Mouse (Mus musculus) CH12.LX (cell line): Measurements from ENCODE around the gene Vmn2r124.
"Not testable (repeated sequence)": the region's sequence is repeated elsewhere in the genome, so short reads cannot be mapped to it uniquely, and the experiment has no call there.

Source experiments
- BHLHE40 ChIP-seq: IDR thresholded peaks from 2 replicates; pipeline ENCODE4 v1.6.1; 2011; ENCODE audit warnings: mild to moderate bottlenecking, low read depth, low read length, improper control_type of control experiment
- CTCF ChIP-seq, 2 experiments: IDR thresholded peaks in 1 of 2; conservative IDR thresholded peaks in 1 of 2; 2 replicates each; pipeline ENCODE4 v1.5.1; 2011 to 2012; ENCODE audit warnings: low read depth in 2 of 2, low read length in 2 of 2, improper control_type of control experiment in 1 of 2, inconsistent platforms in 1 of 2, mild to moderate bottlenecking in 1 of 2, moderate library complexity in 1 of 2
- ETS1 ChIP-seq: conservative IDR thresholded peaks from 2 replicates; pipeline ENCODE4 v1.6.1; 2012; ENCODE audit warnings: low read depth, mild to moderate bottlenecking, inconsistent platforms, low read length, improper control_type of control experiment, moderate library complexity
- GABPA ChIP-seq: IDR thresholded peaks from 2 replicates; pipeline ENCODE4 v1.6.1; 2012; ENCODE audit warnings: low read depth, low read length, improper control_type of control experiment, inconsistent platforms; ENCODE audit not compliant: insufficient replicate concordance
- MAFK ChIP-seq: IDR thresholded peaks from 2 replicates; pipeline ENCODE4 v1.6.1; 2011; ENCODE audit warnings: low read length, improper control_type of control experiment; ENCODE audit not compliant: insufficient replicate concordance
- NRF1 ChIP-seq: IDR thresholded peaks from 2 replicates; pipeline ENCODE4 v1.6.1; 2014; ENCODE audit warnings: low read depth, mild to moderate bottlenecking, inconsistent platforms, low read length, improper control_type of control experiment, moderate library complexity
- POLR2AphosphoS2 ChIP-seq: IDR thresholded peaks from 2 replicates; pipeline ENCODE4 v1.6.1; 2011; ENCODE audit warnings: low read depth, low read length, improper control_type of control experiment
- UBTF ChIP-seq: IDR thresholded peaks from 2 replicates; pipeline ENCODE4 v1.6.1; 2012; ENCODE audit warnings: low read depth, mild to moderate bottlenecking, inconsistent platforms, low read length, improper control_type of control experiment, moderate library complexity
- USF1 ChIP-seq: IDR thresholded peaks from 2 replicates; pipeline ENCODE4 v1.6.1; 2014; ENCODE audit warnings: low read depth, mild to moderate bottlenecking, inconsistent platforms, low read length, improper control_type of control experiment
- USF2 ChIP-seq: conservative IDR thresholded peaks from 2 replicates; pipeline ENCODE4 v1.6.1; 2011; ENCODE audit warnings: low read depth, low read length, improper control_type of control experiment
- ZKSCAN1 ChIP-seq: IDR thresholded peaks from 2 replicates; pipeline ENCODE4 v1.6.1; 2012; ENCODE audit warnings: low read depth, inconsistent platforms, low read length, improper control_type of control experiment, borderline replicate concordance

GRCm38 (mm10) chr17:18095626-18096025 is 46.4 kb downstream of the Vmn2r124 start:
- TF ChIP-seq USF1; CTCF (conservative IDR thresholded peaks at IDR 0.05 in 1 of 2, IDR thresholded peaks at IDR 0.05 in 1 of 2; ENCODE audit: low read depth in 2 of 2, low read length in 2 of 2); GABPA; UBTF; ETS1; POLR2AphosphoS2; NRF1; ZKSCAN1; BHLHE40; MAFK; USF2: not testable (repeated sequence)
